Mouse (Mus musculus) erythroblast, adult 5-6 weeks (primary cell): ENCODE data around the gene Samd1. TPM values are rescaled to one million over a fixed set of nuclear protein-coding genes. Genes with fewer than 3 reads are reported as not detected.

ENCODE experiments used
- ATAC-seq: replicated peaks from 2 replicates; pipeline ENCODE4 v1.8.0; 2016; ENCODE audit warnings: moderate number of reproducible peaks, mild to moderate bottlenecking, moderate TSS enrichment, inconsistent platforms; ENCODE audit not compliant: poor library complexity, low FRiP score, severe bottlenecking
- total RNA-seq, 2 experiments: library from RNA; stranded (forward) in 1 of 2; stranded (reverse) in 1 of 2; fragments of 150-400 nt in 1 of 2; fragments of 200-764, 138-1000 nt in 1 of 2; gene quantifications; 2 replicates each; pipeline versions ENCODE4 v1.2.3 to v1.2.4; 2015 to 2017; ENCODE audit warnings: low replicate concordance in 2 of 2

Gene Samd1
- total RNA-seq, 2 experiments from 2014 or later: 14.8 to 36.0 TPM

- peak; percentile 81 for ATAC-seq
Observed at GRCm38 (mm10) chr8:84009876-84010275, 12.4 kb downstream of the Samd1 start.

- ATAC-seq: peak; percentile 52; the same call in 1 of the 2 replicates
Observed at GRCm38 (mm10) chr8:84010625-84011611, 13.4 kb downstream of the Samd1 start.

- no peak for ATAC-seq
Observed at GRCm38 (mm10) chr8:84011705-84012498, 14.4 kb downstream of the Samd1 start, which contains the start of gene 2210011C24Rik. 2210011C24Rik (minus strand) TSS chr8:84012171.

DNA sequence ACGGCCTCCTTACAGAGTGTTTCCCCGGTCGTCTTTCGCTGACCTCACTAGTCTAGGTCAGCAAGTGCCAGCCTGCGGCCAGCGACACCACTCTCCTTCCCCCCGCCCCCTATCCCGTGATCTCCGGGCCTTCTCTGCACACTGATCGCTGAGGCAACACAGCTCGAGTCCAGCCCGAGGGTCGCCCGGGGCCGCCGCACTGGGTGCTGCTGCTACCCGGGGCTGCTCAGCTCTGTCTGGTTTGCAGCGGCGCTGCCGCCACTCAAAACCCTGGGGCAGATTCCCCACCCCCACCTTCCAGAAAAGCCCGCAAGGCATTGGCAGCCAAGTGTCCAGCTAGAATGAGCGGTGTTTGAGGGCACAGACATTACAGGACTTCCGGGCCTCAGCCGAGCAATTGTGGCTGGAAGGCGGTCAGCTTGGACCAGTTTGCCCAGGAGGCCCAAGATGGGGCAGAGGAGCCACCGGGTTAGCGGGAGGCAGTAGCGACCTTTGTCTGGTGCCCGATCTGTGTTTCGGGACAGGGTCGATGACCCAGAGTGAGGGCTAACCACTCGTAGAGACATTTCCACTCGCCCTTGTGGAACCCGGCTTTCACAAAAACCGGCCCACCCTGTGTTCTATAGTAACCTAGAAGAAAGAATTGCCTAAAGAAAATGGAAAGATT, 15.2 kb downstream of the Samd1 start:
- no peak for ATAC-seq

DNA sequence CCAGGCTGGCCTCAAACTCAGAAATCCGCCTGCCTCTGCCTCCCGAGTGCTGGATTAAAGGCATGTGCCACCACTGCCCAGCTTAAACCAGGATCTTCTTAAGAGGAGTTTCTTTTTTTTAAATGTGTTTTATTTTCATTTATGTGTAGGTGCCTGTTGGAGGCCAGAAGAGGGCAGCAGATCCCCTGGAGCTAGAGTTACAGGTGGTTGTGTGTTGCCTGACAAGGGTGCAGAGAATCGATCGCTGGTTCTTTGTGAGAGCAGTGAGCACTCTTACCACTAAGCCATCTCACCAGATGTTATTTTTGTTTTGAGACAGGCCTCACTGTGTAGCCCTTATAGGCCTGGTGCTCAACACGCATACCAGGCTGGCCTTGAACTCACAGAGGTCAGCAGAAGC, 18.4 kb downstream of the Samd1 start:
- ATAC-seq: no peak

- no peak for ATAC-seq
Observed at GRCm38 (mm10) chr8:84019738-84020137, 22.3 kb downstream of the Samd1 start.

DNA sequence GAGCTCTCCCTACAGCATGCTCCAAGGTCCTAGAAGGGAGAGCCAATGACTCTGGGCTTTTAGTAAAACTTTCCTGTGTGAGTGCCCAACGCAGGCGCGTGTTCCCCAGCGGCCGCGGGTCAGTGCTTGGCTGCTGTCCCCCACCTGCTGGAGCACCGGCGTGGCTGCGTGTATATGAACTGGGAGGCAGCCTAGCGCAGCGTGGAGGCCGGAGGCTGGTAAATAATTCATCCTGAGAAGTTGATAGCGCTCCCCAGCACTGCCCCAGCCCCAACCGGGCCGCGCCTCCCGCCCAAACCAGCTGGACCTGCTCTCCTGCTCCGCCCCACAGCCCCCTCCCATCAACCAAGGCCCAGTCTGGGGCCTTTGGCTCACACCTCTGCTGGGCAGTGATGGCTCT, 23.6 kb downstream of the Samd1 start, which contains the start of gene Palm3:
TSS of gene Palm3 (plus strand) at position 376 of the 400 bp plus-strand sequence.
- no peak for ATAC-seq

DNA sequence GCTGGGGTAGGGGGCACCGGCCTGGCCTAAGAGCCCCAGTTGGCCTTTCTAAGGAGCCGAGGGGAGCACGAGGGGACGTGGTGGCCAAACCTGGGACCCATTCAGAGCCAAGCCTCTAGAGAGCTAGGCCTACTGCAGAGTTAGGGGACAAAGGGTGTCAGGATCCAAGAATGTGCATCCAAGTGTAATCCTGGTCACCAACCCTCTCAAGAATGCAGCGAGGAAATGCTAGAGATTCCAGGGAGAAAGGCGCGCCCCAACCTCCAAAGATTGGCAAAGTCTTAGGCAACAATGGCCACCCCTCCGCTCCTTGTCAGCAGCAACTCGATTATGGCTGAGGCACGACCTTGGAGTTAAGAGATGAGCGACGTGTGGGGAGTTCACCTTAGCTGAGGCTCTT, 24.1 kb downstream of the Samd1 start:
- ATAC-seq: no peak

DNA sequence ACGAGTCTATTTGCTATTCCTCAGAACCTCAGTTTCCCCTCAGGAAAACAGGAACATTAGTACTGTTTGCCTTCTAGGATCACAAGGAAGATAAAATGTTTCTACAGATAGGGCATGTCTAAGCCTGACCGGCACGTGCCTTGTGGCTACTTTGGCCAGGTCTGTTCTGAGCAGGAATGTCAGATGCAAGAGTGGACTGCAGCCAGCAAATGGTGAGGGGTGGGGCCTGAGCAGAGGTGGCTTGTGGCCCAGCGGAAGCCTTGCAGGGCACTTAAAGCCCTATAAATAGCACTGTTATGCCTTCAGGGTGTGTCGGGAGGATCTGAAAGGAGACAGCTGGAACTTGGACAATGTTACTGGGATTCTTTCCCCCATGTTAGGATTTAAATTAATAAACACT, 25.6 kb downstream of the Samd1 start:
- no peak for ATAC-seq

DNA sequence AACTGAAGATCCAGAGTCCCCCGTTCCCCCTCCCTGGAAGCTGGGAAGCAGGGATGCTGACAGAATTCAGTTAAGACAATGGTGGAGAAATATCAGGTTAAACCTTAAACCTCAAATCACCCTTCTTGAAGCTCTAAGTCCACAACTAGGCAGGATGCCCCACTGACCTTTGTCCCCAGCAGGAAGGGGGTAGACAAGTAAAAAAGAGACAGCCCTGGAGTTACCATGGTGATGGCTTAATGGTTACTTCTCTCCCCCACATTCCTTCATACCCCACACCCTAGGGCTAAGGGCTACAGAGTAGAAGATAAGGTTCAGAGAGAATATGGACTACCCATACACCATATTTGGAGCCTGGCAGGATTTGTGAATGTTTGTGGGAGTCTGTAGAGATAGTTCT, 26.2 kb downstream of the Samd1 start:
- no peak for ATAC-seq

DNA sequence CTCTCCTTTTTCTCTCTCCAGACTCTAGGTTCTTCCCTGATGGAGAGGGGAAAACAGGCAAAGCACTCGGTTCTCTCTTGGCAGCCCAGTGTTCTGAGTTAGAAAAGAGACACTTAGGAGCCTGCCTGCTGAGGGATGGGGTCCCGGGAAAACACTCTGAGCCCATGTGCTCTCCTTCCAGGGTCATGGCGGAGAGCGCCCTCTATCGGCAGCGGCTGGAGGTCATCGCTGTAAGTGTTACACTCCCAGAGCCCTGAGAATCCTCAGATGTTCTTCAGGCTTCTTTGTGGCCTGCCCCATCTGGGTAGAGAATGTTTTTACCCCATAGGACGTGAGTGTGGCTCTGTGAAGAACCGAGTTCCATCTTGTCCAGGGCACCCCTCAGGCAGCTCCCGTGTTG, 26.7 kb downstream of the Samd1 start:
- ATAC-seq: peak; percentile 50; the same call in 1 of the 2 replicates

GRCm38 (mm10) chr8:84025863-84026262, 28.4 kb downstream of the Samd1 start:
- no peak for ATAC-seq

GRCm38 (mm10) chr8:84027449-84027848, 30.0 kb downstream of the Samd1 start:
- ATAC-seq: no peak

GRCm38 (mm10) chr8:84029272-84029671, 31.8 kb downstream of the Samd1 start:
- ATAC-seq: no peak

- no peak for ATAC-seq
Observed at GRCm38 (mm10) chr8:84032777-84033176, 35.3 kb downstream of the Samd1 start.

GRCm38 (mm10) chr8:84038015-84038414, 40.5 kb downstream of the Samd1 start:
- ATAC-seq: no peak

- ATAC-seq: peak; percentile 49; the same call in 1 of the 2 replicates
Observed at GRCm38 (mm10) chr8:84039050-84039449, 41.6 kb downstream of the Samd1 start.

DNA sequence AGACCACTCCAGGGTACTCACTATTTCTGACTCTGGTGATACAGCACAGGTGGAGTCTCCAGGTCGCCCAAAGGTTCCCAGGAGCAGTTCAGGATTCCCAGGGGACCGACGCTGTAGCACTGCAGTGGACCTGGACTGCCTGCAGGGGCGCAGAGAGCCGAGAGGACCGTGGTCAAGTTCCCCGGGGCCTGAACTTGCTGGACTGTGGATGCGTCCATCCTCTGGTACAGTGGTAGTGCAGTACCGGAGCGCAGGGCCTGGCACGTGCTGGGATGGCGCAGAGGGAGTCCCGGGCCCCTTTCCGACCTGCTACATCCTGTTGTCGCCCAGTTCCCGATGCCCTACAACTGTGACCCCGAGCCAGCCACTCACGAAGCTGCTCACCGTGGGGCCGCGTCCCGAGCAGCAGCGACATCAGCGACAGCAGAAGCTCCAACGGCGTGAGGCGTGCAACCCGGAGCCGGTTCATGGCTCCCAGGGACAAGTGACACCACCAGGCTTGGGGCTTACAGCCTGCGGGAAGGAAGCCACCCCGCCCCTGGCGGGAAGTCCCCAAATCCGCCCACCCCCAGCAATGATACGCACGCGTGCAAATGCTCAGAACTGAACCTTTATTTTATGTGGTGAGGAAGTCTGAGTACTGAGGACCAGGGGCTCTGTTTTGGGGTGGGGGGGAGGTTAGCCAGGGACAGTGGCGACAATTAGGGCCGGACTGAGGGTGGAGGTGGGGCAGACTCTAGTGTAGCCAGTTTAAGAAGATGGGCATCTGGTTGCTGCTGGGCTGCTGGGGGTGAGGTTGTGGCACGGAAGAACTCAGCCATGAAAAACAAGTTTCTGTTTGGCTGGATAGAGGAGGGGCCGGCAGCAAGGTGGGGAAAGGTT, 44.8 kb downstream of the Samd1 start, which contains the start of gene Il27ra:
TSS of gene Il27ra (minus strand) at position 524 of the 882 bp plus-strand sequence.
- ATAC-seq: peak; percentile 67; the same call in 1 of the 2 replicates

DNA sequence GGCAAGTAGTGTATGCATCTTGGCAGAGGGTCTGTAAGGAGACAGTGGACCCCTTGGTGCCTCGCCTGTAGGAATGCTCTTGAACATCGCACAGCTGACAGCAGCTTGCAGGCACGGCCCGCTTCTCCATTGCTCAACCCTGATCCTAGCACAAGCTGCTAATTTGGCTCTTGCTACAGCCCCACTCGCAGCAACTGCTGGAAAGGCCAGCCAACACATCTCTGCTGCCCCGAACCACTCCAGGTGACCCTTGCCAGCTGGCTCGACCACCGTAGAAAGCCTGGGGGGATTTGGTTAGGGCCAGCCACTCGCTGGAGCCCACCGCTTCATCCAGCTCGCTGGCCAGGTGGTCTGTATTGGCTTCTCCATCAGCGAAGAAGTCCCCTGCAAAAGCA, 45.5 kb downstream of the Samd1 start:
- no peak for ATAC-seq
